Mouse (Mus musculus): ENCODE data around the gene Rsph6a.

The Rsph6a gene

GRCm38 (mm10) chr7:19054047-19054776 is at the start of gene Rsph6a:
Gene Rsph6a (plus strand): TSS chr7:19054690.
- in situ Hi-C loops (cut with MboI, MseI) = no loop called here

GRCm38 (mm10) chr7:19005417-19006121 is 48.9 kb upstream of the Rsph6a start:
- in situ Hi-C loops (cut with MboI, MseI) = loop anchor here (25.0 kb wide), 1 partner anchor 932 kb away; no protein-coding TSS in a partner anchor

- in situ Hi-C loops (cut with MboI, MseI) = loop anchor here (25.0 kb wide), 1 partner anchor 931 kb away; no protein-coding TSS in a partner anchor
Measured at GRCm38 (mm10) chr7:19006476-19006875, 48.0 kb upstream of the Rsph6a start.

- in situ Hi-C loops (cut with MboI, MseI) = loop anchor here (25.0 kb wide), 1 partner anchor 930 kb away; no protein-coding TSS in a partner anchor
Measured at GRCm38 (mm10) chr7:19007026-19007977, 47.2 kb upstream of the Rsph6a start.

- in situ Hi-C loops (cut with MboI, MseI) = loop anchor here (25.0 kb wide), 1 partner anchor 927 kb away; no protein-coding TSS in a partner anchor
Measured at GRCm38 (mm10) chr7:19010581-19010980, 43.9 kb upstream of the Rsph6a start.

DNA sequence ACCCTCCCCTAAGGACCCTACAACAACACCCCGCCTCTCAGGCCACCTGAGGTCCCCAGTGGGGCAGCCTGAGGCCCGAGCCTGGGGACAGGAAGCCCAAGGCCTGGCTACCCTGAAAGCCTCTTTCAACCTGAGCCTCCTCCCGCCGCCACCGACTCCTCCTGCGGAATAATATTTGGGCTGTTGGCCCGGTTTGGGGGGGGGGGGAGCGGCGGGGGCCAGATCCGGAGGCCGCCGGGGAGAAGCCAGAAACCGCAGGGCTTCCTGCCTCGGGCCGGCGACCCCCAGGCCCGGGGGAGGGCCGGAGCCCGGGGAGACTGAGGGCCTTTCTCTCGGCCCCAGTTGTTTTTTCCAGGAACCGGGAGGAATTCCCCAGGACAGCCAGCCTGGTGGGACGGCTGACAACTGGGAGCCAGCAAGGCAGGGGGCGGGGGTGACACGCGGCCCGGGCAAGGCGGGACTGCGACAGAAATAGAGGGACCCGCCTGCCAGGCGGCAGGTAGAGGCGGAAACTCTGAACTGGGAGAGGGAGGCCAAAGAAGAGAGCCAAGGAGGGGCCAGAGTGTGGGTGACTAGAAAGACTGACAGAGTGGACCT is 42.4 kb upstream of the Rsph6a start:
- in situ Hi-C loops (cut with MboI, MseI) = loop anchor here (25.0 kb wide), 1 partner anchor 925 kb away; no protein-coding TSS in a partner anchor

- in situ Hi-C loops (cut with MboI, MseI) = loop anchor here (25.0 kb wide), 1 partner anchor 924 kb away; no protein-coding TSS in a partner anchor
Measured at GRCm38 (mm10) chr7:19012882-19013281, 41.6 kb upstream of the Rsph6a start.

GRCm38 (mm10) chr7:19014452-19014851 is 40.0 kb upstream of the Rsph6a start:
- in situ Hi-C loops (cut with MboI, MseI) = loop anchor here (25.0 kb wide), 1 partner anchor 923 kb away; no protein-coding TSS in a partner anchor

DNA sequence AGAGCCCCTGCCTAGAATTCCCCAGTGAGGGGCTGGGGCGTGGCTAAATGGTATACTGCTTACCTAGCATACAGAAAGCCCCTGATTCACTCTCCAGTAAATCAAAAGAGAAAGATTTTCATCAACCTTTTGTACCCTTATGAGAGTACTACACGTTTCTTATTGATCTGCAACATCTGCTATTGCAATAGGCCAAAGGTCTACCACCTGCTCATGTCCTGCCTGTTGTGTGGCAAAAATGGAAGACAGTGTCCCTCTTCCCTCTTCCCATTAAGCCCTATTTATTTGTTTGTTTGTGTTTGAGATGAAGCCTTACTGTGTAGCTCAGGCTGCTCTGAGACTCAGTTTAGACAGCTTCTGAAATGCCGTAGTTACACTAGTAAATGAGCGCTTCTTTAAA is 38.4 kb upstream of the Rsph6a start:
- in situ Hi-C loops (cut with MboI, MseI) = loop anchor here (25.0 kb wide), 1 partner anchor 921 kb away; no protein-coding TSS in a partner anchor

- in situ Hi-C loops (cut with MboI, MseI) = loop anchor here (25.0 kb wide), 1 partner anchor 919 kb away; no protein-coding TSS in a partner anchor
Measured at GRCm38 (mm10) chr7:19017909-19018308, 36.6 kb upstream of the Rsph6a start.

DNA sequence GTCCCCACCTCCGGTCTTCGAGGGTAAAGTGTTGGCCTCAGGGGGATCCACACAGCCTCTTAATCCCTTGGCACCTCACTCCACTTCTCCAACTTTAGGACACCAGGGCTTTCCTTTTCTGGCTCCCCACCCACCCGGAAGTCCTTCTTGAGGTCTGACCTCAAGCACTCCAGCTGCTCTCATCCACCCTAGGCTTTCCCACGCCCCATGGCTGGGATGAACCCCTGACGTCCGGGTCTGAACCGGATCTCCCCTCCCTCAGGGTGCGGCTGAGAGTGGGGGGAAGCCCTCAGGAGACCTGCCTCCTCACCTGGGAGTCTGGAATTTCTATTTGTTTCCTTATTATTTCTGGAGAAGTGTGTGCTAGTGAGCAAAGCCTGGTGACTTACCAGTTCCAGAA is 33.4 kb upstream of the Rsph6a start:
- in situ Hi-C loops (cut with MboI, MseI) = loop anchor here (25.0 kb wide), 1 partner anchor 916 kb away; no protein-coding TSS in a partner anchor

DNA sequence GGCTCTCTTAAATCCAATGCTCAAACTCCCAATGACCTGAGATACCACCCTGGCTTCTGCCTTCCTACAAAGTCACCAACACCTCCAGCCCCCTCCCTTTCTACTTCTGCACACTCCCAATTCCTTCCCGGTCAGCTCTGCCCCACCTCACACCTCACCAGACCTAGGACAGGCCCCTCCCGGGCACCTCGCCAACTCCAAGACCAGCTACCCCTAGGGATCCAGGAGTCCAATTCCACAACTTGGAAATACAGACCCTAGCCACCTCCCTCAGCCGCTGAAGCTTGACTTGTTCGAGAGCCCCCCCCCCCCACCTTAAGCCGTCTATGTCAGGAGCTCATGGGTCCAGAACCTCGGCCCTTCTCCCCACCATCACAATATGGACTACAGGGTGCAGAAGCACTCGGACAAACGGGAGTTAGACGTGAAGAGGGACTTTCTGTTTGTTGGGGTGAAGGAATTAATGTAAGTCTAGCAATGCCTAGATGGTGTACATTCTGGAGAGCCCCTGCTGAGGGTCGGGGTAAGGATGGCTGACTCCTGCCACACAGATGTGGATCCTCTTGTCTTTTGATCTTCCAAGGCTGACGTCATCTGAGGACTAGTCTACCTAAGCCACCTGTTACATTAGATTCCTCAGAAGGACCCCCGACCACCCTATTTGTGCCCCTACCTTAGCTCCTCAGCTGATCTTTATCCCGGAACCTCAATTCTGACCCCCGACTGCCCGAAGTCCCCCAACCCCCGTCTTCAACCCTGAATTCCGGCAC is 32.1 kb upstream of the Rsph6a start:
- in situ Hi-C loops (cut with MboI, MseI) = loop anchor here (25.0 kb wide), 1 partner anchor 915 kb away; no protein-coding TSS in a partner anchor

GRCm38 (mm10) chr7:19023357-19023814 is 31.1 kb upstream of the Rsph6a start, which contains the start of gene Foxa3:
Gene Foxa3 (minus strand): TSS chr7:19023538.
- in situ Hi-C loops (cut with MboI, MseI) = loop anchor here (25.0 kb wide), 1 partner anchor 914 kb away; no protein-coding TSS in a partner anchor

DNA sequence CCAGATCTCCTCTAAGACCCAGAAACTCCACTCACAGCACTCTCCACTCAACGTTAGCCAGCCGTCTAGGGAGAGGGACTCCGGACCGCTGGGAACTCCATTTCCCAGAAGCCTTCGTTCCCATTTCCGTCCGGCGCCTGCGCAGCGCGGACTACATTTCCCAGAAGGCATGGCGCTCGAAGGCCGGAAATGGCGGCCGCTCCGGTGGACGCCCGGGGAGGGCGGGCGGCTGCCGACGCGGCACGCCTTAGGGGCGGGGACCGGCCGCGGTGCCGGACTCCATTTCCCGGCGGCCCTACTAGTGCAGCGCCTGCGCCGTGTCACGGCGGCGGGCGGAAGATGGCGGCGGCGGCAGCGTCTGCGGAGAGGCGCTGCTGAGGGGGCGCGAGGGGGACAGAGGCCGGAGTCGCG is 30.4 kb upstream of the Rsph6a start, which contains the start of gene Sympk:
TSS of gene Sympk (plus strand) at position 282 of the 411 bp plus-strand sequence.
- in situ Hi-C loops (cut with MboI, MseI) = loop anchor here (25.0 kb wide), 1 partner anchor 913 kb away; no protein-coding TSS in a partner anchor

DNA sequence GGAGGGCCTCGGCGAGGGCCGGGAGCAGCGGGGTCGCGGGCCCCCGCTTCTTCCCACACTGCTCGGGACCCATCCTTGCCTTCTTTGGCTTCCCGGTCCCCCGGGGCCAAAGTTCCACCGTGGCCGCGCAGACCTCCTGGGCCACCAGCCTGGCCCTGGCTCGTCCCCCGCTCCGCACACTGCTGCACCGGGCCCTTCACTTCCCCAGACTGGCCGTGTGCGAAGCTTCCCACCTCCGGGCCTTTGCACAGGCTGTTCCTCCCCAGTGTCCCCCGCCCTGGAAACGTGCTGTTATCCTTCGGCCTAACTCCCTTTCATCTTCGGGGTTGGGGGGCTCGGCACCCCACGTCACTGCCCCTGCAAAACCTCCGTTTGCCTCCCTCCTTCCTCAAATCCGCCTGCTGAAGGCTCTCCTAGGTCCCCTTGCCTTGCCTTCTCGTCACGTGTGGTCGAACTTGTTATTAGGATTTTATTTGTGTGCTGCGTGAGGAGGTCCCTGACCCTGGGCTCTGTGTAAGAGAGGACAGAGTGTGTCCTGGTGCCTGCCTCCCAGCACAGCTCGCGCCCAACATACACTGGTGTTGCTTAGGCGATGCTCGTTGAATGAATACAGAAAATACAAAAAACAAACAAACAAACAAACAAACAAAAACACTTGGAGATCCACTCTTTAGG is 29.8 kb upstream of the Rsph6a start:
- in situ Hi-C loops (cut with MboI, MseI) = loop anchor here (25.0 kb wide), 1 partner anchor 913 kb away; no protein-coding TSS in a partner anchor

- in situ Hi-C loops (cut with MboI, MseI) = no loop called here
Measured at GRCm38 (mm10) chr7:19028067-19028466, 26.4 kb upstream of the Rsph6a start.

- in situ Hi-C loops (cut with MboI, MseI) = no loop called here
Measured at GRCm38 (mm10) chr7:19029084-19029653, 25.3 kb upstream of the Rsph6a start.

DNA sequence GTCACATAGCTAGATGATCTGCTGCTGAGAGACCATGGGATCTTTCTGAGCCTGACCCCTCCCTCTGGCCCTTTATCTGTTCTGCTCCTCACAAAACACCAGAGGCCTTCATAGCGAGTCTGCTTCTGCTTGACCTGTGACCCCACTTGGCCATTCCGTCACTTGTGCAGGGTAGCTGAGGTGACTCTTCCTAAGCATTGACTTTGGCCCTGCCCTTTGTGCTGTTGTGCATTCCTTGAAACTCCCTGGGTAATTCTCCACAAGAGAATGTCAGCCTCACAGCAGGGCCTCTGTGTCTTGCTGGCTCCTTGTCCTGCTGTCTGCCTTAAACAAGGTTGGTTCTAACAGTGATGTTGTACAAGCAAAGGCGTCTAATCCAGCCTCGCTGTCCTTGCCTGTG is 22.8 kb upstream of the Rsph6a start:
- in situ Hi-C loops (cut with MboI, MseI) = no loop called here
